Mouse (Mus musculus): Measurements from ENCODE around the gene Mgat3. TPM values are rescaled to one million over a fixed set of nuclear protein-coding genes. Genes with fewer than 3 reads are reported as not detected.

Gene Mgat3
- polyA plus RNA-seq, 1 experiment from 2014 or later, result 9.4 TPM

GRCm38 (mm10) chr15:80260677-80261076 is 87.2 kb downstream of the Mgat3 start:
- H3K9ac ChIP-seq (replicated peaks; ENCODE audit: low read length), result no peak overlapping the region
- WGBS, result 8% methylated on average over 3 of the region's 3 CpGs
- H3K36me3 ChIP-seq (ENCODE audit: insufficient read depth, low read length), result peaks cover 31% of the 10 kb centered on the region
- ATAC-seq (ENCODE audit: low FRiP score, low TSS enrichment), result no peak
- H3K9me3 ChIP-seq (ENCODE audit: low read length), result no peaks in the 10 kb centered on the region
- no peak overlapping the region for H3K4me2 ChIP-seq (replicated peaks; ENCODE audit: low read depth, low read length)
- H3K27me3 ChIP-seq (ENCODE audit: insufficient read depth, low read length), result no peaks in the 10 kb centered on the region
- H3K4me1 ChIP-seq (ENCODE audit: insufficient read depth, low read length), result peaks cover 25% of the 10 kb centered on the region
- H3K4me3 ChIP-seq (ENCODE audit: low read length), result no peak overlapping the region
- no peak overlapping the region for H3K27ac ChIP-seq (ENCODE audit: low read length)

GRCm38 (mm10) chr15:80261100-80261499 is 87.6 kb downstream of the Mgat3 start:
- H3K9me3 ChIP-seq (ENCODE audit: low read length), result no peaks in the 10 kb centered on the region
- H3K27me3 ChIP-seq (ENCODE audit: insufficient read depth, low read length), result no peaks in the 10 kb centered on the region
- peaks cover 29% of the 10 kb centered on the region for H3K36me3 ChIP-seq (ENCODE audit: insufficient read depth, low read length)
- H3K9ac ChIP-seq (replicated peaks; ENCODE audit: low read length), result no peak overlapping the region
- WGBS, result 75% methylated on average over 7 of the region's 7 CpGs
- no peak overlapping the region for H3K27ac ChIP-seq (ENCODE audit: low read length)
- H3K4me1 ChIP-seq (ENCODE audit: insufficient read depth, low read length), result peaks cover 25% of the 10 kb centered on the region
- ATAC-seq (ENCODE audit: low FRiP score, low TSS enrichment), result no peak
- no peak overlapping the region for H3K4me3 ChIP-seq (ENCODE audit: low read length)
- no peak overlapping the region for H3K4me2 ChIP-seq (replicated peaks; ENCODE audit: low read depth, low read length)

DNA sequence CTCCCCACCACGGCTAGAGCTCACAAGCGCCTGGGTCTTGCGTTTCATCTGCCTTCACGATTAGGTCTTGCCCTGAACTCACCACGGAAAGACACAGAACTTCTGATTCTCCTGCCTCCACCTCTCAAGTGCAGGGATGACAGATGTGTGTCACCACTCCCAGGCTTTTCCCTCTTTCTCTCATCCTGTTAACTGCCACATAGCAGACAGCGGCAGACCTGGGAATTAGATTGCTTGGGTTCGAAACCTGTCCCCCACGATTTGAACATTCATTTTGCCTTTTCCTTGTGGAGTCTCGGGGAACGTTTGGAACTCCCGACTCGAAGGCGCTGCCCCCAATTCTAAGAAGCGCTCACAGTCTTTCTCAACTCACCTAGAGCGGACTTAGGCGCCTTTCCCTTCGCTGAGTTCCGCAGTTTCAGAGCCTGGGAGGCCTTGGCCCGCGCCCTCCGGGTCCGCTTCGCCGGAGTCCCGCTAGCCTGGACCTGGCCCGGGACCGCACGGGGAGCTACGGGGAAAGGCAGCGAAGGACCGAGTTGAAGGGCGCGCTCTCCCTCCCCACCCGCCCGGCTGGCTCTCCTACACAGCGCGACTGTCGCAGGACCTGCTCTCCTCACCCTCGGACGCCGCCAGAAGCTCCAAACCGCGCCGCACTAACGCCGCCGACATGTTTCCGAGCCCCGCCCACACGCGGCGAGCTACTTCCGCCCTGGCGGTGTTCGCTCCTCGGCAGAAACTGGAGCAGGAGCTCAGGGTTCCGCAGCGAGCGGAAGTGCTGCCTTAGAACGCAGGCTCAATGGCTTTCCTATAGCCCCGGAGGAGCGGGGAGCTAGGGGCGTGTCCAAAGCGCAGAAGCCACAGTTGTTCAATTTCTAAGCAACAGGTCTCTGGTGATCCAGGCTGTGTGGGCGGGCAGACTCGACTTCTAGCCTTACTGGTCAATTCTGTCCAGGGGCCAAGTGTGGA is 90.4 kb downstream of the Mgat3 start, which contains the start of gene Rps19bp1:
Gene Rps19bp1, minus strand, starts transcription at position 706 of the 966 bp plus-strand sequence.
- Histone ChIP-seq H3K4me2 (replicated peaks; ENCODE audit: low read depth, low read length) (peak within 1 kb of the TSS; percentile 85), H3K27me3 (ENCODE audit: insufficient read depth, low read length) (no peaks in the 10 kb centered on the region), H3K9me3 (ENCODE audit: low read length) (no peaks in the 10 kb centered on the region), H3K4me1 (ENCODE audit: insufficient read depth, low read length) (peaks cover 12% of the 10 kb centered on the region), H3K36me3 (ENCODE audit: insufficient read depth, low read length) (peaks cover 6% of the 10 kb centered on the region; the same call in 1 of the 2 replicates), H3K9ac (replicated peaks; ENCODE audit: low read length) (peak within 1 kb of the TSS; percentile 93), H3K27ac (ENCODE audit: low read length) (peak within 1 kb of the TSS; percentile 8), H3K4me3 (ENCODE audit: low read length) (peak within 1 kb of the TSS; percentile 93)
- WGBS, result under 1% methylated on average over 64 of the region's 66 CpGs
- ATAC-seq (ENCODE audit: low FRiP score, low TSS enrichment), result peak; percentile 95

Other genes with a start within 250 kb of the Mgat3 start
- gene Cbx7, start 202.6 kb upstream of the Mgat3 start, polyA plus RNA-seq (2015; fragmentation: Nextera tagmentation; extraction: Ambion mirVana), result 3.3 and 3.9 TPM in 2 replicates
- 4.3 and 6.2 TPM in 2 replicates for gene Pdgfb, start 158.7 kb upstream of the Mgat3 start, polyA plus RNA-seq (2015; fragmentation: Nextera tagmentation; extraction: Ambion mirVana)
- gene Syngr1, start 82.4 kb upstream of the Mgat3 start, polyA plus RNA-seq (2015; fragmentation: Nextera tagmentation; extraction: Ambion mirVana), result 14.3 and 16.0 TPM in 2 replicates
- gene Rpl3, start 81.9 kb upstream of the Mgat3 start, polyA plus RNA-seq (2015; fragmentation: Nextera tagmentation; extraction: Ambion mirVana), result 981 and 1,131 TPM in 2 replicates
- gene Tab1, start 40.6 kb upstream of the Mgat3 start, polyA plus RNA-seq (2015; fragmentation: Nextera tagmentation; extraction: Ambion mirVana), result 44.1 and 44.7 TPM in 2 replicates
- 36.3 and 38.1 TPM in 2 replicates for gene Mief1, start 60.3 kb downstream of the Mgat3 start, polyA plus RNA-seq (2015; fragmentation: Nextera tagmentation; extraction: Ambion mirVana)
- 3.3 TPM in 1 of 2 replicates, not detected in the other for gene AC140267.1, start 62.1 kb downstream of the Mgat3 start, polyA plus RNA-seq (2015; fragmentation: Nextera tagmentation; extraction: Ambion mirVana)
- 127 and 132 TPM in 2 replicates for gene Atf4, start 81.5 kb downstream of the Mgat3 start, polyA plus RNA-seq (2015; fragmentation: Nextera tagmentation; extraction: Ambion mirVana)
- gene Rps19bp1, start 90.6 kb downstream of the Mgat3 start, polyA plus RNA-seq (2015; fragmentation: Nextera tagmentation; extraction: Ambion mirVana), result 48.5 and 50.8 TPM in 2 replicates
- not detected in 2 replicates for gene Cacna1i, start 113.5 kb downstream of the Mgat3 start, polyA plus RNA-seq (2015; fragmentation: Nextera tagmentation; extraction: Ambion mirVana)